8 mouse cellular contexts compared by ENCODE assay signal in the genomic region with DNA sequence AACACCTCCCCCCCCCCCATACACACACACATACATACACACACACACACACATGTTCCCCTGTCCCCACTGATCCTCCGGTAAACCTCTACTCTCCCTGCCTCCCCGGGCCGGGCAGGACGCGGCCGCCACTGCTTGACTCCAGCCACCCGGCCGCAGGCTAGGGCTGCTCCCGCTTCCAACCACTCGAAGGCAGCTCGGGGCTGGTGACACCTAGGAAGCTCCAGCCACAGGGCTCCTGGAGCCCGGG. TPM values are rescaled to one million over a fixed set of nuclear protein-coding genes. Genes with fewer than 3 reads are reported as not detected.
A peak's percentile ranks its signal among the peaks of the same experiment; 100 is the strongest.
DNase-seq lines count a peak whose midpoint lies in the region; TF ChIP-seq lines count a peak whose summit lies in the region.

No protein-coding gene starts in this region.

- TF ChIP-seq CTCF in liver, adult 2 months (IDR thresholded peaks at IDR 0.05; ENCODE audit: low read depth, low read length) = no peak

- DNase-seq in gastrocnemius, adult 18-20 months (ENCODE audit: low spot score) = peak; percentile 61
- DNase-seq in gastrocnemius, postnatal 10 days = no peak
- DNase-seq in urinary bladder, postnatal 14 days (ENCODE audit: low spot score) = peak; percentile 49
- no peak for DNase-seq in urinary bladder, adult 2 months (ENCODE audit: low spot score)
- peak; percentile 15 for DNase-seq in liver, adult 2 months (ENCODE audit: extremely low read depth, low read depth, low spot score)
- peak; percentile 4 for DNase-seq in splenic B cell, adult 2 months (ENCODE audit: low read depth, low spot score)
- DNase-seq in gastrocnemius, postnatal 14 days = no peak
- DNase-seq in frontal cortex, postnatal 10 days (ENCODE audit: low spot score in 2 of 2) = no peak

- intact Hi-C loops in gastrocnemius, postnatal 14 days (cut with DNase I; ENCODE audit: low total_unique reads) = no loop called here

- under 1% methylated on average over 12 of the region's 12 CpGs for whole genome bisulfite sequencing in liver, adult 2 months

- H3K9ac ChIP-seq in liver, adult 2 months (ENCODE audit: low read depth, low read length) = peak overlapping the region; percentile 82

- no peaks in the 10 kb centered on the region for H3K36me3 ChIP-seq in liver, adult 2 months (ENCODE audit: control insufficient read depth, insufficient read depth, low read length)
- no peaks in the 10 kb centered on the region for H3K36me3 ChIP-seq in splenic B cell, adult 2 months (ENCODE audit: control insufficient read depth, insufficient read depth, low read length, poor library complexity, severe bottlenecking)

- H3K4me1 ChIP-seq in liver, adult 2 months (ENCODE audit: control insufficient read depth, insufficient read depth, low read length) = peaks cover 7% of the 10 kb centered on the region; the same call in 1 of the 2 replicates

- H3K79me2 ChIP-seq in liver, adult 2 months (ENCODE audit: control insufficient read depth, insufficient read depth, low read length) = no peaks in the 10 kb centered on the region

- no peak for TF ChIP-seq POLR2A in liver, adult 2 months (IDR thresholded peaks at IDR 0.05; ENCODE audit: extremely low read depth, insufficient read depth, low read length)

- peaks cover 2% of the 10 kb centered on the region; the same call in 1 of the 2 replicates for H3K27me3 ChIP-seq in liver, adult 2 months (ENCODE audit: control insufficient read depth, insufficient read depth, low read length)
- H3K27me3 ChIP-seq in splenic B cell, adult 2 months (ENCODE audit: control insufficient read depth, insufficient read depth, low read length, poor library complexity, severe bottlenecking) = no peaks in the 10 kb centered on the region; the same call in 1 of the 2 replicates

- peak overlapping the region; percentile 28; the same call in 1 of the 2 replicates for H3K27ac ChIP-seq in liver, adult 2 months (replicated peaks; ENCODE audit: insufficient read depth, low read depth, low read length)

- peak overlapping the region; percentile 64 for H3K4me3 ChIP-seq in liver, adult 2 months (ENCODE audit: insufficient read depth, low read depth, low read length)

RNA-seq across cellular contexts. Expression of a gene that starts 0.9 kb away (rescaled TPM):
- 10 to 100 TPM; 39.5 to 42.9 TPM for total RNA-seq in gastrocnemius, adult 18-20 months (2021)
- total RNA-seq in gastrocnemius, postnatal 10 days (2021) = 10 to 100 TPM; 27.9 TPM
- 13.6 and 17.0 TPM in 2 replicates for polyA plus RNA-seq in urinary bladder, adult 2 months (2012; rRNA removed)
- total RNA-seq in liver, adult 2 months (2014; rRNA removed) = 0.09 and 0.13 TPM in 2 replicates
- 0.42 and 0.46 TPM in 2 replicates for polyA plus RNA-seq in liver, adult 2 months (2012; rRNA removed)
- 10 to 100 TPM; 27.6 to 31.4 TPM for total RNA-seq in gastrocnemius, postnatal 14 days (2021)

Comparison
In these comparisons a context has a peak if more than half of its experiments do, and no peak if none do; other contexts are left out.
1. DNase-seq: peak in gastrocnemius, adult 18-20 months (single experiment), urinary bladder, postnatal 14 days (single experiment), liver, adult 2 months (single experiment) and splenic B cell, adult 2 months (single experiment); none in gastrocnemius, postnatal 10 days (single experiment), urinary bladder, adult 2 months (single experiment), gastrocnemius, postnatal 14 days (single experiment) and frontal cortex, postnatal 10 days (0 of 2).
2. RNA of a gene that starts 0.9 kb away (total RNA-seq): 39.5 to 42.9 TPM in gastrocnemius, adult 18-20 months, 27.6 to 31.4 TPM in gastrocnemius, postnatal 14 days and 27.9 TPM in gastrocnemius, postnatal 10 days; 0.09 to 0.13 TPM in liver, adult 2 months; every median in the first group is over 10 times any median in the second.